Mouse (Mus musculus): ENCODE measurements around the gene Map2k4.

- TF ChIP-seq CTCF (IDR thresholded peaks at IDR 0.05; ENCODE audit: low read depth, low read length) (no peak), POLR2A (IDR thresholded peaks at IDR 0.05; ENCODE audit: insufficient read depth, low read length) (no peak), EP300 (IDR thresholded peaks at IDR 0.05; ENCODE audit: insufficient read depth, low read depth, low read length) (no peak)
These were observed 6.5 kb downstream of the Map2k4 start for GRCm38 (mm10) chr11:65781596-65781995.
